Mouse (Mus musculus): ENCODE measurements around the gene Gpr19.

DNA sequence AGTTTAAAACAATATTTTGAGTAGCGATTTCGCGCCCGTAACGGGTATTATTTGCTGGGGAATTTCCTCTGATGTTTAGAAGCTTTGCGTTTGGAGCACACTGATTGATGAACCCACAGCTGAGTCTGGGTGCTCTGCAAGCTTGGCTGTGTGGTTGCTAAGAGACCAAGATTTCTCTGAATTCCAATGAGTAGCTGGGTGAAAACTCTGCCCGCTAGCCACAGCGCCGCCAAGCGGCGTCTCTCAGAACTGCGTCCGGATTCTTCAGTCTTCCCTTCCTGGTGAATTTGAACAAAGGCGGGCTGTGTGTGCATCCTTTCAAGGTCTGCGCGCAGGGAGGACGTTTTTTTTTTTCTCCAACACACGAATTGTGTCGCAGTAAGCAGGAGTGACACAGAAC lies 35.2 kb downstream of the Gpr19 start:
- no peak for TF ChIP-seq POLR2AphosphoS5 (IDR thresholded peaks at IDR 0.05; ENCODE audit: insufficient replicate concordance, low read depth, low read length)
- peak; percentile 93 for TF ChIP-seq CTCF (IDR thresholded peaks at IDR 0.05; ENCODE audit: low read depth, low read length)
- no peak for TF ChIP-seq TAL1 (conservative IDR thresholded peaks at IDR 0.05; ENCODE audit: low read depth, low read length)
- TF ChIP-seq GATA1 (IDR thresholded peaks at IDR 0.05; ENCODE audit: borderline replicate concordance, low read length): no peak

Measured in G1E (cell line).